Mouse (Mus musculus): ENCODE measurements at regions not wholly inside any gene's neighbourhood (a gene's known extent, or its start where the extent isn't known, plus 50 kb on each side); places are given as distances from the start of the nearest gene placed in this dataset. TPM values are rescaled to one million over a fixed set of nuclear protein-coding genes. Genes with fewer than 3 reads are reported as not detected.

- Histone ChIP-seq H3K27ac (no peak overlapping the region), H3K9me3 (peaks cover 13% of the 10 kb centered on the region; the same call in 1 of the 2 replicates), H3K4me3 (no peak overlapping the region), H3K4me2 (no peak overlapping the region), H3K36me3 (no peaks in the 10 kb centered on the region), H3K9ac (no peak overlapping the region), H3K27me3 (no peaks in the 10 kb centered on the region), H3K4me1 (no peaks in the 10 kb centered on the region)
- no peak for ATAC-seq (ENCODE audit: borderline replicate concordance, extremely low read depth, low FRiP score, low TSS enrichment)
These were observed 2750.4 kb upstream of the Gm8797 start for GRCm38 (mm10) chr3:3000199-3000598.

GRCm38 (mm10) chr3:3001224-3001623, 2749.4 kb upstream of the Gm8797 start:
- Histone ChIP-seq H3K9me3 (peaks cover 13% of the 10 kb centered on the region; the same call in 1 of the 2 replicates), H3K4me3 (no peak overlapping the region), H3K36me3 (no peaks in the 10 kb centered on the region), H3K4me2 (no peak overlapping the region), H3K9ac (no peak overlapping the region), H3K27ac (no peak overlapping the region), H3K4me1 (no peaks in the 10 kb centered on the region), H3K27me3 (no peaks in the 10 kb centered on the region)
- WGBS = 64% methylated on average over 4 of the region's 4 CpGs
- 0 out of 2 replicates have a peak, but pooled peaks have one; percentile 35 for ATAC-seq (ENCODE audit: borderline replicate concordance, extremely low read depth, low FRiP score, low TSS enrichment)

GRCm38 (mm10) chr3:3001639-3002038, 2749.0 kb upstream of the Gm8797 start:
- Histone ChIP-seq H3K4me3 (no peak overlapping the region), H3K4me2 (no peak overlapping the region), H3K9me3 (peaks cover 18% of the 10 kb centered on the region), H3K27me3 (no peaks in the 10 kb centered on the region), H3K36me3 (no peaks in the 10 kb centered on the region), H3K4me1 (no peaks in the 10 kb centered on the region), H3K9ac (no peak overlapping the region), H3K27ac (no peak overlapping the region)
- ATAC-seq (ENCODE audit: borderline replicate concordance, extremely low read depth, low FRiP score, low TSS enrichment) = peak; percentile 58; the same call in 1 of the 2 replicates

- H3K4me3 ChIP-seq = no peak overlapping the region
- WGBS = 97% methylated on average over 1 of the region's 1 CpGs
These were observed 2747.2 kb upstream of the Gm8797 start for GRCm38 (mm10) chr3:3003425-3003824.

GRCm38 (mm10) chr3:3011111-3011510, 2739.5 kb upstream of the Gm8797 start:
- Histone ChIP-seq H3K9me3 (peaks cover 24% of the 10 kb centered on the region), H3K27me3 (no peaks in the 10 kb centered on the region), H3K27ac (no peak overlapping the region), H3K36me3 (no peaks in the 10 kb centered on the region), H3K4me3 (no peak overlapping the region), H3K9ac (no peak overlapping the region), H3K4me1 (no peaks in the 10 kb centered on the region), H3K4me2 (no peak overlapping the region)
- 62% methylated on average over 1 of the region's 1 CpGs for WGBS
- ATAC-seq (ENCODE audit: borderline replicate concordance, extremely low read depth, low FRiP score, low TSS enrichment) = no peak

More at GRCm38 (mm10) chr3:3003425-3003824, 2747.2 kb upstream of the Gm8797 start:
- H3K27me3 ChIP-seq = no peaks in the 10 kb centered on the region
- H3K36me3 ChIP-seq = no peaks in the 10 kb centered on the region
- no peak overlapping the region for H3K9ac ChIP-seq
- H3K9me3 ChIP-seq = peaks cover 23% of the 10 kb centered on the region
- no peak for ATAC-seq (ENCODE audit: borderline replicate concordance, extremely low read depth, low FRiP score, low TSS enrichment)
- H3K27ac ChIP-seq = no peak overlapping the region
- H3K4me2 ChIP-seq = no peak overlapping the region
- H3K4me1 ChIP-seq = no peaks in the 10 kb centered on the region

GRCm38 (mm10) chr3:3012951-3013350, 2737.7 kb upstream of the Gm8797 start:
- Histone ChIP-seq H3K9ac (no peak overlapping the region), H3K27ac (no peak overlapping the region), H3K9me3 (peaks cover 19% of the 10 kb centered on the region; the same call in 1 of the 2 replicates), H3K4me1 (no peaks in the 10 kb centered on the region), H3K27me3 (no peaks in the 10 kb centered on the region), H3K4me2 (no peak overlapping the region), H3K36me3 (no peaks in the 10 kb centered on the region), H3K4me3 (no peak overlapping the region)
- 69% methylated on average over 5 of the region's 5 CpGs for WGBS
- ATAC-seq (ENCODE audit: borderline replicate concordance, extremely low read depth, low FRiP score, low TSS enrichment) = no peak

GRCm38 (mm10) chr3:3014978-3015377, 2735.6 kb upstream of the Gm8797 start:
- Histone ChIP-seq H3K4me1 (no peaks in the 10 kb centered on the region), H3K9me3 (peaks cover 19% of the 10 kb centered on the region; the same call in 1 of the 2 replicates), H3K4me3 (no peak overlapping the region), H3K9ac (no peak overlapping the region), H3K27me3 (no peaks in the 10 kb centered on the region), H3K4me2 (no peak overlapping the region), H3K36me3 (no peaks in the 10 kb centered on the region), H3K27ac (no peak overlapping the region)
- no peak for ATAC-seq (ENCODE audit: borderline replicate concordance, extremely low read depth, low FRiP score, low TSS enrichment)

- Histone ChIP-seq H3K27me3 (no peaks in the 10 kb centered on the region), H3K9ac (no peak overlapping the region), H3K9me3 (peaks cover 23% of the 10 kb centered on the region), H3K27ac (no peak overlapping the region), H3K36me3 (no peaks in the 10 kb centered on the region), H3K4me3 (no peak overlapping the region), H3K4me2 (no peak overlapping the region), H3K4me1 (no peaks in the 10 kb centered on the region)
- 81% methylated on average over 1 of the region's 1 CpGs for WGBS
- no peak for ATAC-seq (ENCODE audit: borderline replicate concordance, extremely low read depth, low FRiP score, low TSS enrichment)
These were observed 2734.0 kb upstream of the Gm8797 start for GRCm38 (mm10) chr3:3016572-3016971.

GRCm38 (mm10) chr3:3032793-3033192, 2717.8 kb upstream of the Gm8797 start:
- H3K9ac ChIP-seq = no peak overlapping the region
- H3K36me3 ChIP-seq = no peaks in the 10 kb centered on the region
- no peak overlapping the region for H3K27ac ChIP-seq
- H3K4me3 ChIP-seq = no peak overlapping the region
- ATAC-seq (ENCODE audit: borderline replicate concordance, extremely low read depth, low FRiP score, low TSS enrichment) = no peak
- H3K4me1 ChIP-seq = no peaks in the 10 kb centered on the region
- 79% methylated on average over 2 of the region's 2 CpGs for WGBS
- no peaks in the 10 kb centered on the region for H3K27me3 ChIP-seq
- no peak overlapping the region for H3K4me2 ChIP-seq
- H3K9me3 ChIP-seq = peaks cover 16% of the 10 kb centered on the region; the same call in 1 of the 2 replicates

Small RNA genes in the stretch of these regions (microRNA-seq; reads per million reads assigned to microRNA genes)
- gene Gm27460 (not detected), gene Gm28002 (not detected)
